Mouse (Mus musculus): ENCODE data around the gene Adgrv1. TPM values are rescaled to one million over a fixed set of nuclear protein-coding genes. Genes with fewer than 3 reads are reported as not detected.

The Adgrv1 gene
- polyA plus RNA-seq, 1 experiment from 2014 or later: 2.4 TPM

GRCm38 (mm10) chr13:81465794-81466193 lies 167.2 kb downstream of the Adgrv1 start:
- no peak for ATAC-seq (ENCODE audit: borderline replicate concordance, extremely low read depth, low FRiP score, low TSS enrichment)
- Histone ChIP-seq H3K9ac (no peak overlapping the region), H3K4me3 (no peak overlapping the region), H3K4me2 (no peak overlapping the region), H3K4me1 (no peaks in the 10 kb centered on the region), H3K27ac (no peak overlapping the region), H3K36me3 (no peaks in the 10 kb centered on the region), H3K9me3 (no peaks in the 10 kb centered on the region), H3K27me3 (no peaks in the 10 kb centered on the region)
- WGBS: 90% methylated on average over 3 of the region's 3 CpGs

GRCm38 (mm10) chr13:81449630-81450029 lies 183.3 kb downstream of the Adgrv1 start:
- H3K4me2 ChIP-seq: no peak overlapping the region
- no peak overlapping the region for H3K4me3 ChIP-seq
- H3K27me3 ChIP-seq: no peaks in the 10 kb centered on the region
- H3K36me3 ChIP-seq: no peaks in the 10 kb centered on the region
- H3K9me3 ChIP-seq: no peaks in the 10 kb centered on the region
- H3K27ac ChIP-seq: no peak overlapping the region
- no peaks in the 10 kb centered on the region for H3K4me1 ChIP-seq
- WGBS: 77% methylated on average over 4 of the region's 4 CpGs
- no peak overlapping the region for H3K9ac ChIP-seq
- ATAC-seq (ENCODE audit: borderline replicate concordance, extremely low read depth, low FRiP score, low TSS enrichment): no peak

GRCm38 (mm10) chr13:81449198-81449597 lies 183.8 kb downstream of the Adgrv1 start:
- WGBS: 85% methylated on average over 7 of the region's 7 CpGs
- Histone ChIP-seq H3K27me3 (no peaks in the 10 kb centered on the region), H3K27ac (no peak overlapping the region), H3K4me2 (no peak overlapping the region), H3K9ac (no peak overlapping the region), H3K4me1 (no peaks in the 10 kb centered on the region), H3K4me3 (no peak overlapping the region), H3K9me3 (no peaks in the 10 kb centered on the region), H3K36me3 (no peaks in the 10 kb centered on the region)
- ATAC-seq (ENCODE audit: borderline replicate concordance, extremely low read depth, low FRiP score, low TSS enrichment): no peak

- Histone ChIP-seq H3K9ac (no peak overlapping the region), H3K27ac (no peak overlapping the region), H3K4me2 (no peak overlapping the region), H3K27me3 (no peaks in the 10 kb centered on the region), H3K9me3 (no peaks in the 10 kb centered on the region), H3K4me3 (no peak overlapping the region), H3K4me1 (no peaks in the 10 kb centered on the region), H3K36me3 (no peaks in the 10 kb centered on the region)
- 60% methylated on average over 3 of the region's 3 CpGs for WGBS
- ATAC-seq (ENCODE audit: borderline replicate concordance, extremely low read depth, low FRiP score, low TSS enrichment): no peak
These were observed 191.5 kb downstream of the Adgrv1 start for GRCm38 (mm10) chr13:81441412-81441811.

GRCm38 (mm10) chr13:81439390-81440025 lies 193.4 kb downstream of the Adgrv1 start:
- H3K9me3 ChIP-seq: no peaks in the 10 kb centered on the region
- no peak overlapping the region for H3K27ac ChIP-seq
- H3K27me3 ChIP-seq: no peaks in the 10 kb centered on the region
- H3K4me3 ChIP-seq: no peak overlapping the region
- H3K4me2 ChIP-seq: no peak overlapping the region
- ATAC-seq (ENCODE audit: borderline replicate concordance, extremely low read depth, low FRiP score, low TSS enrichment): no peak
- H3K4me1 ChIP-seq: no peaks in the 10 kb centered on the region
- WGBS: 38% methylated on average over 12 of the region's 12 CpGs
- H3K36me3 ChIP-seq: no peaks in the 10 kb centered on the region
- H3K9ac ChIP-seq: no peak overlapping the region

GRCm38 (mm10) chr13:81437088-81437487 lies 195.9 kb downstream of the Adgrv1 start:
- ATAC-seq (ENCODE audit: borderline replicate concordance, extremely low read depth, low FRiP score, low TSS enrichment): no peak
- WGBS: 57% methylated on average over 8 of the region's 8 CpGs

GRCm38 (mm10) chr13:81426896-81427755 lies 205.8 kb downstream of the Adgrv1 start:
- Histone ChIP-seq H3K4me2 (no peak overlapping the region), H3K27me3 (no peaks in the 10 kb centered on the region), H3K9ac (no peak overlapping the region), H3K4me3 (no peak overlapping the region), H3K4me1 (no peaks in the 10 kb centered on the region), H3K27ac (no peak overlapping the region), H3K36me3 (no peaks in the 10 kb centered on the region), H3K9me3 (no peaks in the 10 kb centered on the region)
- 66% methylated on average over 15 of the region's 15 CpGs for WGBS
- ATAC-seq (ENCODE audit: borderline replicate concordance, extremely low read depth, low FRiP score, low TSS enrichment): no peak

More at GRCm38 (mm10) chr13:81437088-81437487, 195.9 kb downstream of the Adgrv1 start:
- H3K36me3 ChIP-seq: no peaks in the 10 kb centered on the region
- no peak overlapping the region for H3K4me3 ChIP-seq
- no peak overlapping the region for H3K4me2 ChIP-seq
- no peaks in the 10 kb centered on the region for H3K9me3 ChIP-seq
- H3K27ac ChIP-seq: no peak overlapping the region
- H3K27me3 ChIP-seq: no peaks in the 10 kb centered on the region
- no peak overlapping the region for H3K9ac ChIP-seq
- no peaks in the 10 kb centered on the region for H3K4me1 ChIP-seq

- Histone ChIP-seq H3K4me2 (no peak overlapping the region), H3K4me3 (no peak overlapping the region), H3K27ac (no peak overlapping the region), H3K4me1 (no peaks in the 10 kb centered on the region), H3K36me3 (no peaks in the 10 kb centered on the region), H3K27me3 (no peaks in the 10 kb centered on the region), H3K9me3 (no peaks in the 10 kb centered on the region), H3K9ac (no peak overlapping the region)
- 51% methylated on average over 6 of the region's 6 CpGs for WGBS
- ATAC-seq (ENCODE audit: borderline replicate concordance, extremely low read depth, low FRiP score, low TSS enrichment): no peak
These were observed 207.8 kb downstream of the Adgrv1 start for GRCm38 (mm10) chr13:81425111-81425510.

- no peaks in the 10 kb centered on the region for H3K4me1 ChIP-seq
- no peaks in the 10 kb centered on the region for H3K27me3 ChIP-seq
- ATAC-seq (ENCODE audit: borderline replicate concordance, extremely low read depth, low FRiP score, low TSS enrichment): no peak
- no peak overlapping the region for H3K4me2 ChIP-seq
- 62% methylated on average over 4 of the region's 4 CpGs for WGBS
- H3K4me3 ChIP-seq: no peak overlapping the region
- H3K9ac ChIP-seq: no peak overlapping the region
- H3K27ac ChIP-seq: no peak overlapping the region
- H3K36me3 ChIP-seq: no peaks in the 10 kb centered on the region
- H3K9me3 ChIP-seq: no peaks in the 10 kb centered on the region
These were observed 209.0 kb downstream of the Adgrv1 start for GRCm38 (mm10) chr13:81424002-81424401.

GRCm38 (mm10) chr13:81407881-81408460 lies 225.0 kb downstream of the Adgrv1 start:
- Histone ChIP-seq H3K9me3 (no peaks in the 10 kb centered on the region), H3K27me3 (no peaks in the 10 kb centered on the region), H3K4me1 (no peaks in the 10 kb centered on the region), H3K27ac (no peak overlapping the region), H3K36me3 (no peaks in the 10 kb centered on the region), H3K4me3 (no peak overlapping the region), H3K4me2 (no peak overlapping the region), H3K9ac (no peak overlapping the region)
- 76% methylated on average over 1 of the region's 1 CpGs for WGBS
- ATAC-seq (ENCODE audit: borderline replicate concordance, extremely low read depth, low FRiP score, low TSS enrichment): no peak

GRCm38 (mm10) chr13:81402826-81403225 lies 230.1 kb downstream of the Adgrv1 start:
- 85% methylated on average over 3 of the region's 3 CpGs for WGBS

GRCm38 (mm10) chr13:81402191-81402590 lies 230.8 kb downstream of the Adgrv1 start:
- H3K9ac ChIP-seq: no peak overlapping the region

More at GRCm38 (mm10) chr13:81402826-81403225, 230.1 kb downstream of the Adgrv1 start:
- no peaks in the 10 kb centered on the region for H3K4me1 ChIP-seq
- no peak overlapping the region for H3K9ac ChIP-seq
- no peaks in the 10 kb centered on the region for H3K36me3 ChIP-seq
- H3K9me3 ChIP-seq: no peaks in the 10 kb centered on the region
- H3K27me3 ChIP-seq: no peaks in the 10 kb centered on the region
- no peak overlapping the region for H3K4me2 ChIP-seq
- H3K4me3 ChIP-seq: no peak overlapping the region
- ATAC-seq (ENCODE audit: borderline replicate concordance, extremely low read depth, low FRiP score, low TSS enrichment): no peak
- no peak overlapping the region for H3K27ac ChIP-seq

More at GRCm38 (mm10) chr13:81402191-81402590, 230.8 kb downstream of the Adgrv1 start:
- Histone ChIP-seq H3K9me3 (no peaks in the 10 kb centered on the region), H3K27ac (no peak overlapping the region), H3K36me3 (no peaks in the 10 kb centered on the region), H3K27me3 (no peaks in the 10 kb centered on the region), H3K4me2 (no peak overlapping the region), H3K4me3 (no peak overlapping the region), H3K4me1 (no peaks in the 10 kb centered on the region)
- no peak for ATAC-seq (ENCODE audit: borderline replicate concordance, extremely low read depth, low FRiP score, low TSS enrichment)
- WGBS: 59% methylated on average over 2 of the region's 2 CpGs
